Mouse (Mus musculus) kidney, adult 18-20 months (tissue): Measurements from ENCODE around the gene Sppl2b.

Experiments used
- DNase-seq: peaks from one replicate; pipeline ENCODE4 v3.0.0; 2021

Sppl2b gene

DNA sequence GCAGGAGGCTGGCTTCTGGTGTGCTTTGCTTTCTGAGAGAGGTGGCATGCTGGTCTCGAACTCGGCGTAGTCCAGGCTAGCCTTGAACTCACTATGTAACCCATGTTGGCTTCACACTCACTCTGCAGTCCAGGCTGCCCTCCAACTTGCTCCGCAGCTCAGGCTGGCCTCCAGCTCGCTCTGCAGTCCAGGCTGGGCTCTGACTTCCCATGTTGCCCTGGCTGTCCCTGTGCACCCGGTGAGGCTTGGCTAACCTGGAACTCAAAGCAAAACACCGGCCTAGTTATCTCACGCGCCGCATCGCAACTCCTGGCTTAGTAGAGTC, 636 bp downstream of the Sppl2b start:
- DNase-seq, result no peak

DNA sequence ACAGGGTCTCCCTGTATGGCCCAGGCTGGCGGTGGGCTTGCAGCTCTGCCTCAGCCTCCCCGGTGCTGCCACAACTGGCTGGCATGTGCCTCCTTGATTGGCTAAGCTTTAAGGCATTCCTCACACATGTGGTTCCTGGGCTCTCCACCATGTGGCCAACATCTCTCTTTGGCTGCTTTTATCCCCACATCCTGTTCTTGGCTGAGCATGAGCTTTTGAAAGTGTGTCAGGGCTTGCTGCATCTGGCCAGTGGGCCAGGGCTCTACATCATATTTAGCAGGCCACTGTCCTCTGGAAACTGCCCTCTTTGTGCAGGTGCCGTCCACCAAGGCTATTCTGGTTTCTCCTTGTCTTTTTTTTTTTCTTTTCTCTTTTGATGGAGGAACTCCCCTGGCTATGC, 1.2 kb downstream of the Sppl2b start:
- no peak for DNase-seq

DNA sequence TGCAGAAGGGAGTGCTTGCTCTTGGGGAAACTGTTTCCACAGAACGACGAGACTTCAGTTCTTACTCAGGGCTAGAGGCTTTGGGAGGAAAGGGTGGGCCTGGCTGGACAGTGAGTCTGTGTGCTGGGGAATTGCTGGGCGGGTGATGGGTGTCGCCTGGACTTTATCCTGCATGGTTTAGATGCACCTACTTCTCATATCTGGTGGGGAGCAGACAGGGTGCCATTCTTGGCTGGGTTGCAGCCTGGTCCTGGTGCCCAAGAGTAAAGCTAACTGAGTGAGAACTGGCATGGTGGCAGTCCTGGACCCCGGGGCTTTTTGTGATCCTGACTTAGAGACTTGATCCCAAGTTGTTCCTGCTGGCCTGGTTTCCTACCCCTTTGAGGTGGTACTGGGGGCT, 1.8 kb downstream of the Sppl2b start:
- DNase-seq, result no peak

DNA sequence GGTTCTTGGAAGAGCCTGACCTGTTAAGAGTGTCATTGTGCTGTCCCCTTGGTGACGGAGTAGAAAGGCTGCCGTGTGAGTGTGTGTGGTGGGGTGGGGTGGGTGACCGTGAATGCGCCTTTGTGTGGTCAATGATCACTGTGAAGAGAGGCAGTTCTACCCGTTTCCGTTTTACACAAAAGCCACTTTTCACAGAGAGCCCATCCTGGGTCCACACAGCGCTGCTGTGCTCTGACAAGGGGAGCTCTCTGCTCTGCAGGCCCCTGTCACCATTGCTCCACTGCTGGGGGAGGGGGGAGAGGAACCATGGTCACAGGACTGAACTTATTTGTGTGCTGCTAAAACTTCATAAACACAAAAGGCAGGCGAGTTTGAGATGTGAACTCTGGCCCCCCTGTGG, 2.3 kb downstream of the Sppl2b start:
- DNase-seq, result no peak

DNA sequence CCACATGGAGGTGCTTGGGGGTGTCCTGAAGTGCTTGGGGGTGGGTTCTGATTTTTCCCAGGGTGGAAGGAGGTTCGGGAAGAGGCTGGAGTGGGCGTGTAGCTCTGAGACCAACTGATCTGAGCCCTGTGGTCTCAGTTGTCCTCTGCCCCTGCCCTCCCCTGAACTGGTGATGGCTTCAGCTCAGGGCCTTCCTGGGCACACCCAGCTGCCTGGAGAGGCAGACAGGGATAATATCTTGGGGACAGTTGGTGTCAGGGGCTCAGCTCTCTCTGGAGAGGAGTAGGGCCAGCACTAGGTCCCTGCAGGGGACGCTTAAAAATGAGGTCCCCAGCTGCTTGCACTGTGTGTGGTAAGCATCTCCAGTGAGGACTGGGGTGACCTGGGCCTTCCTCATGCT, 2.8 kb downstream of the Sppl2b start:
- no peak for DNase-seq

DNA sequence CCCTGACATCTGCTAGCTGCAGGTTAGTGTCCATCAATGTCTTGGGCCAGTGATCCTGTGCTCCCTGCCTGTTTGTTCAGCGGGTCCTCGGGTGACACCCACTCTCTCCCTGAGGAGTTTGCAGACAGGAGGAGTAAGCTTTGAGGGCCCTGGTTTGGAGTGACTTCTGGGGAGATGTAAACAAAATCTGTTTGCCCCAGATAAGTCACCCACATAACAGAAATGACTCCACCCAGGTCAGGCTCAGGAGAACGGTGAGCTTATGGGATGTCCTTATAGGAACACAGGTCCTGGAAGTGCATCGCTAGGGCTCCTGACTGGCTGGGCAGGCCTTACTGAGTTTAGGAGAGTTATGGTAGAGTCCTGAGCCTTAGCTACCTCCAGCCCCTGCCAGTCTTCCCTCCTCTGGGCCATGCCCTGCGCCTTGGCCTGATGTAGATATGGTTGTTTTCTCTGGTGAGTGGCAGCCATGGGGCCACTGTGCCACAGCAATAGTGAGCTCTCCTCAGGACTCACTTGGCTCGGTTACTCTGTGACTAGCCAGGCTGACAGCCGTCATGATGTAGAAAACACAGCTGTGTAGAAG, 3.4 kb downstream of the Sppl2b start:
- no peak for DNase-seq

DNA sequence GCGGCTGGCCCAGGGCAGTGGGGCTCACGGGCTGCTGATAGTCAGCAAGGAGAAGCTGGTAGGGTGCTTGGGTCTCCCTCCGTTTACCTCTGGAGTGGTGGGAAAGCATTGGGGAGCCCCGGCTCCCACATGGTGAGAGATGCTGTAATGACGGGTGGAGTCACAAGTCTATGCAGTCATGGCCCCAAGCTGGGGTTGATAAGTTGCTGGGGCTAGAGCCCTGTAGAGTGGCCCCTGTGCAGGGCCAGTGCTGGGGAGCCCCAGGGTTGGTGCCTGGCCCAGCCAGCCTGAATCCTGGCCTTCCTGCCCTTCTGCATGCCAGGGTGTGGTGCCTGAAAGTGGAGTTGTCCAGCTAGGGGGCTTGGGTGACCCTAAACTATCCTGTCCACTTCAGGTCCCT, 7.2 kb downstream of the Sppl2b start:
- no peak for DNase-seq

DNA sequence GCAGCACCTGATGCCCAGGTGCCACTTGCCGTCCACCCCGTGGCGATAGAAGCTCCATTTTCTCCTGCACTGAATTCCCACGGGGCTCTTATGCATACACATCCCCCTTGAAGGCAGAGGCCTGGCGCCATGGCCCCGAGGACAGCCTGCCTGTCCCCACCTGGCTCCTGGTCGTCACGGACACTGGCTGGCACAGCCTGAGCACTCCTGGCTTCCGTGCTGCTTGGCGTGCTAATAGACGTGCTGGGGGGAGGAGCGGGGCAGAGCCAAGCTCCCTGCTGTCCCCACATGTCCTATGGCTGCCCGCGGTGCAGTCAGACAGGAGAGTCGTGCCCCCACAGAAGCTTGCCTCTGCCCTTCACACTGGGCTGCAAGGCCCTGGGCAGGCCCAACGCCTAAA, 9.4 kb downstream of the Sppl2b start:
- DNase-seq, result no peak

DNA sequence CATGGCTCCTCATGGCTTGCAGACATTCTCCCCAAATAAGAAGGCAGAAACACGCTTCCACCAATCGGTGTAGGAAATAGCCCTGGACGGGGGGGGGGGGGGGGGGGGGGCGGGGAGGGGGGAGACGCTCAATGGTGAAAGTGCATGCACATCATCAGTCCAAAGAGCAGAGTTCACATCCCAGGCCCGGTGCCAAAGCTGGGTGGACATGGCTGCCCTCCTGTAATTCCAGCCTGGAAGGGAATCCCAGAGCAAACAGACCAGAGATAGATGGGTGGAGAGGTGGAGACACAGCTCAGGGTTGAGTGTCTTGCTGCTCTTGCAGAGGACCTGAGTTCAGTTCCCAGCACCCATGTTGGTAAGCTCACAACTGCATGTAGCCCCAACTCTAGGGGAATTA, 15.9 kb downstream of the Sppl2b start:
- DNase-seq, result peak; percentile 78

DNA sequence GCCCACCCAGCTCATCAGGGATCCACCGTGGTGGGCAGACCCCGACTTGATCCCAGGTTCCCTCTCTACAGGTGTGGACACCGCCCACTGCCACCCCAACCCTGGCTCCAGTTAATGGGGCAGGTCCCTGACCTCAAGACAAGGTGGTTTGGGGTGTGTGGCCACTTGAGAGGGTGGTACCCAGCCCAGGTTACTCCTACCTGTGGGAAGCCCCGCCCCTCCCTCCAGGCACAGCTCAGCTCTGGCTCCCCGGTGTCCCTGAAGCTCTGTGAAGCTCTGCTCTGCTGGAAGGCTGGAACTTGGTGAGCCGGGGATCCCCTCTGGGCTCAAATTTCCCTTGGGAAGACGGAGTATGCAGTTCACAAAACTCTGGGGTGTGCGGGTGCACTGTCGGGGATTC, 16.5 kb downstream of the Sppl2b start, which contains the start of gene Tmprss9:
TSS of gene Tmprss9 (plus strand) at position 268 of the 400 bp plus-strand sequence.
- DNase-seq, result peak; percentile 8

DNA sequence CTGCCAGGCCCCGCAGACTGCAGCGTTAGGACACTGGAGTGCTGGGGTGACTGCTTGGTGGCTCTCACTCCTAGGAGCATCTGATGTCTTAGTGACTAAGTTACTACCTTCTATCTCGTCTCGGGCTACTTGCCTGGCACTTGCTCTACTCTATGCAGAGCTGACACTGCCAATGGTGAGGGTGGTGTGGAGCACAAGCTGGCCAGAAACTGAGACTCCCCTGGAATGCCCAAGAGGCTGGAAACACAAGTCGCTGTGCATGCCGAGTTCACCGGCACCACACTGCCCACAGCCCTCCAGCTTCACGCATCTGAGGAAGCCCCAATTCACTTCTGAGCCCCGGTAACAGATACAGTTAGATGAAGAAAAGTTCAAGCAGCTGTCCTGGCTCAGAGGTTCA, 19.0 kb downstream of the Sppl2b start:
- no peak for DNase-seq

DNA sequence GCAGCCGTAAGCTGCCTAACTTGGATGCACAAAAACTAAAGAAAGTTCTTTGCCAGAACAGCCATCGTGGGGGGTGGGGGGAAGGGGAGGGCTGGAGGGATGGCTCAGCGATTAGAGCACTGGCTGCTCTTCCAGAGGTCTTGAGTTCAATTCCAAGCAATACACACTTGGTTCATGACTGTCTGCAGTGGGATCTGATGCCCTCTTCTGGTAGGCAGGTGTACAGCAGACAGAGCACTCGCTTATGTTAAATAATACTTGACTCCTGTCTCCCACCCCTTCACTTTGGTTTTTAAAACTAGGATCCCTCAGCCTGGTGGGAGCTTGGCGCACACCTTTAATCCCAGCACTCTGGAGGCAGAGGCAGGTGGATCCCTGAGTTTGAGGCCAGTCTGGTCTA, 21.0 kb downstream of the Sppl2b start:
- DNase-seq, result peak; percentile 71

DNA sequence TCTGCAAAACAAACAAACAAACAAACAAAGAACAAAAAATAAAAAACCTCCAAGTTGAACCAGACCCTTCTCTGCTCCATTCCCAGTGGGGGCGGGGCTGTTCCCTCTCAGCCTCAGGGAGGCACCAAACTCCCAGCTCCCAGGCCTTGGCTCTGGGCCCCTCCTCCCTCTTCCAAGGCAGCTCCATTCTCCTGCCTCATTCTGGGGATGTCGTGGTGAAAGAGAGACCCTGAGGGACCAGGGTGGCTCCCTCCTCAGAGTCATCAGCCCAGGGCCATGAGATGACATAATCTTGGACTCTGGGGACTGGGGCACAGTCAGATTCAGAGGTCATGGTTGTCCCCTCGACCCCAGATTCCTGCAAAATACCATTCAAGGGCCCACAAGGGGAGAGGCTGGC, 21.5 kb downstream of the Sppl2b start:
- DNase-seq, result no peak

DNA sequence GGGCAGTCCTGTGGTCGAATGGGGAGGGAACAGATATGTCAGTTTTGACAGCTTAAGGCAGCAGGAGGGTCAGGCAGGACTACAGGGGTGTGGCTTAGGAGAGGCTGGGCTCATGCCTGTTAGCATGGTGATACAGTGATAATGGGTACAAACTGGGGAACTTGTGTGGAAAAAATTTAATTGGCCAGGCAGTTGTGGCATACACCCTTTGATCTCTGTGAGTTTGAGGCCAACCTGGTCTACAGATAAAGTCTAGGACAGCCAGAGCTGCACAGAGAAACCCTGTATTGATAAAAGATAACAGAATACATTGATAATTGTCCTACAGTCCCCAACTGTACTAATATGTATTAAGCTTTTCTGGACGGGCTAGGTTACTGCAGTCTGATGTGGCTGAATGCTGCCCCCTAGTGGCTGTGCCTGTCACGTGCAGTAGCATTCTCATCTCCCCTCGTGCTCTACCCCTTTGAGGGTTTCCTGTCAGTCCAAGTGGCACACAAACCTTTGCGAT, 25.1 kb downstream of the Sppl2b start:
- DNase-seq, result peak; percentile 71

DNA sequence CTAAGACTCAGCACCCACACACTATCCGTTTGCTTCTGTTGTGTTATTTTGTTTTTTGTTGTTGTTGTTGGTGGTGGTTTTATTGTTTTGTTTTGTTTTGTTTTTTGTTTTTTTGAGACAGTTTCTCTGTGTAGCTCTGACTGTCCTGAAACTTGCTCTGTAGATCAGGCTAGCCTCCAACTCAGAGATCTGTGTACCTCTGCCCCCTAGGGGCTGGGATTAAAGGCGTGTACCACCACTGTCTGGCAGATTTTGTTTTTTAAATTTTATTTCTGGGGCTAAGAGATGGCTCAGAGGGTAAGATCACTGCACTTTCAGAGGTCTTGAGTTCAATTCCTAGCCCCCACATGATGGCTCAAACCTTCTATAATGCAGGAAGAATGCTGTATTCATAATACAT, 25.8 kb downstream of the Sppl2b start:
- no peak for DNase-seq

DNA sequence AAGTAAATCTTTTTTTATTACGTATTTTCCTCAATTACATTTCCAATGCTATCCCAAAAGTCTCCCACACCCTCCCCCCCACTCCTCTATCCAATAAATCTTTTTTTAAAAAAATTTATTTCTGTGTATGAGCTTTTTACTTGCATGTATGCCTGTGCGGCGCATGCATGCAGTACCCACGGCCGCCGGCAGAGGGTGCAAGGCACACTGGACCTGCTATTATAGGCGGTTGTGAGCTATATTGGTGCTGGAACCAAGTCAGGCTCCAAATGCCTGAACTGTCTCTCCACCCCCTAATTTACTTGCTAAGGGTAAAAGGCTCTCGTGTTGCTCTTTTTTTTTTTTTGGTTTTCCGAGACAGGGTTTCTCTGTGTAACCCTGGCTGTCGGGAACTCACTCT, 26.2 kb downstream of the Sppl2b start:
- DNase-seq, result peak; percentile 84

DNA sequence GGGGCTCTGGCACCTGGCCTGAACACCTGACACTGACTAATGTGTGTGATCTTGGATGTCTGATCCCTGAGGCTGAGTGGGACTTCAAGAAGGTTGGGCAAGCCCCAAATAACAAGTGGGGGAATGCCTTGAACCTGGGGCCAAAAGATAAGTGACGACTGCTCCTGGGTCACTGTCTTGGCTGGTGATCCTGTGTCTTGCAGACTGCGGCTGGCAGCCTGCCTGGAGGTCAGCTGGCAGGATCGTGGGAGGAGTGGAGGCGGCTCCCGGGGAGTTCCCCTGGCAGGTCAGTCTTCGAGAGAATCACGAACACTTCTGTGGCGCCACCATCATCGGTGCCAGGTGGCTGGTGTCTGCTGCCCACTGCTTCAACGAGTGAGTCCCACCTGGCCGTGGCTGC, 32.1 kb downstream of the Sppl2b start:
- peak; percentile 83 for DNase-seq

DNA sequence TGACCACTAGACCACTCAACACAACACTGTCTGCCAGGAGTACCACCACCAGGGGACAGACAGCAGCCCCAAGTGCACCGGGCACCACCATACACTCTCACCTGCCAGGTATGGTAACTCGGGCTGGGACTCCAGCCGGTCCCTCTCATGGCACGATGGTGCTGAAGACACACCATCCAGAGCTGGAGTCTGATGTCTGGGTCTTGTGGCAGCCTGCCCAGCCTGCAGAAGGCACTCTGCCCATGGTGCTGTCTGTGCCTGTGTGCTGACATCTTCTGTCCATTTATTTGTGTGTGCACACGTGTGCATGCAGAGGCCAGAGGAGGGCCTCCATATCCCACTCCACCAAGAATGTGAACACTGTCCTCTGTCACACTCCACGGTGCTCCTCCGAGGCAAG, 40.0 kb downstream of the Sppl2b start:
- no peak for DNase-seq

DNA sequence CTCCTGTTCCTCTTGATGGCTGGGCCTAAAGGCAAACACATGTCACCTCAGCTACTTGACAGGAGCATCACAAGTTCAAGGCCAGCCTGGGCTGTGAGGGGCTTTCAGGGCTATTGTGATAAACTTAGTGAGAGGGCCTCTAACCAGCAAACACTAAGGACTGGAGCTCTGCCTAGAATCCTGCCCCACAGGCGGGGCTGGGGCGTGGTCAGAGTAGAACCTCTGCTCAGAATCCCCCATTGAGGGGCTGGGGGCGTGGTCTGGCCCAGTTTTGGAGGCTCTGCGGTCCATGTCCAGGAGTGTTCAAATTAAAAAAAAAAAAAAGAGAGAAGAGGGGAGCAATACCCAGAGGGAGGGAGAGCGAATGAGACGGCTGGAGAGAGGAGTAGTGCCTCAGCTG, 40.6 kb downstream of the Sppl2b start:
- no peak for DNase-seq

DNA sequence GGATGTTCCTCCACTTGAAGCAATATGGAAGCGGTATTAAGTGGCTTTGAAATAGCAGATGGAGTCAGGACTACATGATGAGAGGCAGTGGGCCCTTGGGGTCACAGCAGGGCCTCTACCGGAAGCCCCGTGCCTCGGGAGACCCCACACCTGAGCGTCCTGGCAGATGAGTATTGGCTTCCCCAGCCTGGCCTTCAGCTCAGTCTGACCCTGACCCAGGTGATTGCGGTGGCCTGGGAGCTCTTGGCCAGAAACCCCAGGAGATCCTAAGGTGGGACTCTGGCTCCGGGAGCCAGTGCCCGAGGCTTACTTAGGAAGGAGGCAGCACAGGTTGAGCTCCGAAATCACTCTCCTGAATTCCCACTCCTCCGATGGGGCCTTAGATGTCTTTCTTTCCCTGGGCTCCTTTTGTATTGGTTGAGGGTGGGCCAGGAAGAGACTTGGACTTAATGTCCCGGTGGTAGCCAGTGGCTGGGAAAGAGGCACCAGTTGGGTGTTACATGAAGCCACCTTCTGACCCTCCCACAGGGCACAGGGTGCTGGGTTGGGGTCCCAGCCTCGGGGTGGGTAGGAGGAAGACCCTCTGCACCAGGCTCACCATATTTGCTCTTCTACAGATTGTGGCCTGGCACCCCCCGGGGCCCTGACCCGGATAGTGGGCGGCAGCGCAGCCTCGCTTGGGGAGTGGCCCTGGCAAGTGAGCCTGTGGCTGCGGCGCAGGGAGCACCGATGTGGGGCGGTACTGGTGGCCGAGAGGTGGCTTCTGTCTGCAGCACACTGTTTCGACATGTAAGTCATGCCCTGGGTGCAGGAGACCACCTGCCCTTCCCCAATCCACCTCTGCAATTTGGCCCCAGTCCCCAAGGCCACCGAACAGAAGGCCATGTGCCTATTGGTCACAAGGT, 41.8 kb downstream of the Sppl2b start:
- no peak for DNase-seq

DNA sequence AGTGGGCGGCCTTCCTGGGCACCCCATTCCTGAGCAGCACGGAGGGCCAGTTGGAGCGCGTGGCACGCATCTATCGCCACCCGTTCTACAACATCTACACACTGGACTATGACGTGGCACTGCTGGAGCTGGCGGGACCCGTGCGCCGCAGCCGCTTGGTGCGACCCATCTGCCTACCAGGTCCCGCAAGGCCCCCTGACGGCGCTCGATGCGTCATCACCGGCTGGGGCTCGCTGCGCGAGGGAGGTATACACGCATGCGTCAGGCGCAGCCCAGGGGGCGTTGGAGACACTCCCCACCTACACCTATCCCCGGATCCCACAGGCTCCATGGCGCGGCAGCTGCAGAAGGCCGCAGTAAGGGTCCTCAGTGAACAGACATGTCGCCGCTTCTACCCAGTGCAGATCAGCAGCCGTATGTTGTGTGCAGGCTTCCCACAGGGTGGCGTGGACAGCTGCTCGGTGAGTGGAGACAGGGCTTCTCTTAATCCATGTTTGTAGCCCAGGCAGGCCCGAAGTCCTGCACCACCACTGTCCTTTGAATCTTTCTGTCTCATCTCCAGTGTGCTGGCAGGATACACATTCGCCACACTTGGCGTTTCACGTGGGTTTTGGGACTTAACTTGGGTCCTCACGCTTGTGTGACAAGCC, 42.9 kb downstream of the Sppl2b start:
- no peak for DNase-seq

DNA sequence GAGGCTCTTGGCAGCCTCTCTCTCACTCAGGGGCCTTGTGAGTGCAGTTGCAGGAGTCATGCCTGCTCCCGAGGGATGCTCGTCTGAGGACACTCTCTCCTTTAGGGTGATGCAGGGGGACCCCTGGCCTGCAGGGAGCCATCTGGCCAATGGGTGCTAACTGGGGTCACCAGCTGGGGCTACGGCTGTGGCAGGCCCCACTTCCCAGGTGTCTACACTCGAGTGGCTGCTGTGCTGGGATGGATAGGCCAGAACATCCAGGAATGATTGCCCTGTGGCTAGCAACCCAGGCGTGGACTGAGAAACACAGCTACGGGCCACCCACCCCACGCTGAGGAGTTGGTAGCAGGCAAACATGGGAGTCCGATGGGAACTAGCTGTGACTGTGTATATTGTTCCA, 44.0 kb downstream of the Sppl2b start:
- DNase-seq, result no peak

DNA sequence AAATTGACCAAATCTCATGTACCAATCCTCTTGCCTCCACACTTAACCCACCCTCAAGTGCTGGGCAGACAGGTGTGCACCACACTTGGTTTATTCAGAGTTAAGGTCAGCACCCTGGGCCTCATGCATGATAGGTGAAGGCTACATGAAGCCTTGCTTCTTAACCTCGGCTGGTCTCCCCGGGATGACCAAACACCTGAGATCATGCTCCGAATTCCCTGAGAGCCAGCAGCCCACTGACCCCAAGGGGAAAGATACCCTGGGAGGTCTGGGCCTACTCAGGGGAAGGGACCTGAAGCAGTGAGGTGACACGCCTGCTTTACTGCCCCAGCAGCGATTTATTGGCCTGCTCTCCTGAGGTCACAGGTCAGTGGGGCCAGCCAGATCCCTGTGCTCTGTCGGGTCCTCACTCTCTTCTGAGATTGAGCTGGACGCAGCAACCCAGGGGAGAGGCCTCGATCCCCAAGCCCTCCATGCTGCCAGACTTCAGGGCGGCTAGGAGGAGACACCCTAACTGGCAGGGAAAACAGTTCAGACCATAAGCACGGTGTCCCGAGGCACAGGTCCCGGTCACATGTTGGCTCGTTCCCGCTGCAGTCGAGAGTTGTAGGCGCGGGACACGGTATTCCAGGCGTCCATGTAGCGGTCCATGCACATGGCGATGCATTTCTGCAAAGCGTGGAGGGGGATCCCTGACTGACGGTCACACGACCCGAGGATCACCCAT, 44.7 kb downstream of the Sppl2b start:
- DNase-seq, result no peak
